Mouse (Mus musculus): Measurements from ENCODE around the gene Nek8. TPM values are rescaled to one million over a fixed set of nuclear protein-coding genes. Genes with fewer than 3 reads are reported as not detected.

Gene Nek8
- polyA plus RNA-seq, 2 experiments: 7.4 to 10.6 TPM

DNA sequence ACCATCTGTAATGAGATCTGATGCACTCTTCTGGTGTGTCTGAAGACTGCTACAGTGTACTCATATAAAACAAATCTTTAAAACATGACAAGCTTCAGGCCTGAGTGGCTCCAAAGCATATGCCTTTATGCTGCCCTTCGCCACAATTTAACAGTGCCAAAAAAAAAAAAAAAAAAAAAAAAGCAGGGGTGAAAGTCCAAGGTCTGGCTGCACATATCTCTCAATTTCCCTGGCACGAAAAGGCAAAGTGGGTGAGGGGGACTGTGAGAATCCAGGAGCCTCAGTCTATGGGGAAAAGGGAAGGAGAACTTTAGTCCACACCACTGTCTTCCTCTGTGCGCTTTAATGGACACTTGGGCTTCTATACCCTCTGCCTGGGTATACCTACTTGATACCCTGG is 25.9 kb upstream of the Nek8 start:
- H3K36me3 ChIP-seq (replicated peaks; ENCODE audit: control insufficient read depth, insufficient read depth, low read depth): peaks cover 11% of the 10 kb centered on the region
- no peaks in the 10 kb centered on the region for H3K9me3 ChIP-seq (ENCODE audit: control insufficient read depth, low read length)
- H3K4me1 ChIP-seq (replicated peaks; ENCODE audit: control insufficient read depth in 2 of 2, insufficient read depth in 2 of 2, low read length in 1 of 2): no peaks in the 10 kb centered on the region
- WGBS (ENCODE audit: insufficient replicate concordance): 64% methylated on average over 3 of the region's 3 CpGs
- H3K27ac ChIP-seq: no peak overlapping the region
- TF ChIP-seq CTCF (IDR thresholded peaks at IDR 0.05; ENCODE audit: low read depth) (no peak), EP300 (IDR thresholded peaks at IDR 0.05; ENCODE audit: low read depth) (no peak)
- no peak for ATAC-seq (ENCODE audit: insufficient read depth)
- no peaks in the 10 kb centered on the region for H3K27me3 ChIP-seq (ENCODE audit: control insufficient read depth, insufficient read depth, low read length)
- H3K4me2 ChIP-seq (ENCODE audit: low read depth): no peak overlapping the region
- H3K9ac ChIP-seq (replicated peaks): no peak overlapping the region
- H3K4me3 ChIP-seq (ENCODE audit: insufficient read depth in 1 of 2, low read depth in 2 of 2, low read length in 2 of 2): no peak overlapping the region
- DNase-seq (ENCODE audit: low read depth in 3 of 3, low spot score in 3 of 3): no peak

GRCm38 (mm10) chr11:78195101-78195863 is 18.8 kb upstream of the Nek8 start:
- Histone ChIP-seq H3K4me2 (ENCODE audit: low read depth) (peak overlapping the region; percentile 75), H3K27ac (no peak overlapping the region), H3K4me1 (replicated peaks; ENCODE audit: control insufficient read depth in 2 of 2, insufficient read depth in 2 of 2, low read length in 1 of 2) (peaks cover 0 to 3% of the 10 kb centered on the region in 2 experiments; a peak in 2 of 4 replicates), H3K4me3 (ENCODE audit: insufficient read depth in 1 of 2, low read depth in 2 of 2, low read length in 2 of 2) (peak overlapping the region; percentile 56 to 88), H3K9ac (replicated peaks) (no peak overlapping the region), H3K9me3 (ENCODE audit: control insufficient read depth, low read length) (no peaks in the 10 kb centered on the region), H3K36me3 (replicated peaks; ENCODE audit: control insufficient read depth, insufficient read depth, low read depth) (no peaks in the 10 kb centered on the region), H3K27me3 (ENCODE audit: control insufficient read depth, insufficient read depth, low read length) (peaks cover 12% of the 10 kb centered on the region)
- 59% methylated on average over 23 of the region's 23 CpGs for WGBS (ENCODE audit: insufficient replicate concordance)
- ATAC-seq (ENCODE audit: insufficient read depth) (no peak), DNase-seq (ENCODE audit: low read depth in 3 of 3, low spot score in 3 of 3) (no peak)
- TF ChIP-seq EP300 (IDR thresholded peaks at IDR 0.05; ENCODE audit: low read depth) (no peak), CTCF (IDR thresholded peaks at IDR 0.05; ENCODE audit: low read depth) (no peak)

- Histone ChIP-seq H3K27ac (no peak overlapping the region), H3K4me3 (ENCODE audit: insufficient read depth in 1 of 2, low read depth in 2 of 2, low read length in 2 of 2) (peak overlapping the region; percentile 56 to 88), H3K4me2 (ENCODE audit: low read depth) (peak overlapping the region; percentile 75), H3K36me3 (replicated peaks; ENCODE audit: control insufficient read depth, insufficient read depth, low read depth) (no peaks in the 10 kb centered on the region), H3K4me1 (replicated peaks; ENCODE audit: control insufficient read depth in 2 of 2, insufficient read depth in 2 of 2, low read length in 1 of 2) (peaks cover 0 to 3% of the 10 kb centered on the region in 2 experiments; a peak in 2 of 4 replicates), H3K9me3 (ENCODE audit: control insufficient read depth, low read length) (no peaks in the 10 kb centered on the region), H3K27me3 (ENCODE audit: control insufficient read depth, insufficient read depth, low read length) (peaks cover 19% of the 10 kb centered on the region), H3K9ac (replicated peaks) (peak overlapping the region; percentile 23; the same call in 1 of the 2 replicates)
- 1% methylated on average over 30 of the region's 30 CpGs for WGBS (ENCODE audit: insufficient replicate concordance)
- ATAC-seq (ENCODE audit: insufficient read depth) (peak; percentile 82), DNase-seq (ENCODE audit: low read depth in 3 of 3, low spot score in 3 of 3) (peak in 2 of 3 experiments; percentile 60 to 67)
- TF ChIP-seq CTCF (IDR thresholded peaks at IDR 0.05; ENCODE audit: low read depth) (no peak), EP300 (IDR thresholded peaks at IDR 0.05; ENCODE audit: low read depth) (no peak)
Measured at GRCm38 (mm10) chr11:78194411-78195100, 18.1 kb upstream of the Nek8 start.

DNA sequence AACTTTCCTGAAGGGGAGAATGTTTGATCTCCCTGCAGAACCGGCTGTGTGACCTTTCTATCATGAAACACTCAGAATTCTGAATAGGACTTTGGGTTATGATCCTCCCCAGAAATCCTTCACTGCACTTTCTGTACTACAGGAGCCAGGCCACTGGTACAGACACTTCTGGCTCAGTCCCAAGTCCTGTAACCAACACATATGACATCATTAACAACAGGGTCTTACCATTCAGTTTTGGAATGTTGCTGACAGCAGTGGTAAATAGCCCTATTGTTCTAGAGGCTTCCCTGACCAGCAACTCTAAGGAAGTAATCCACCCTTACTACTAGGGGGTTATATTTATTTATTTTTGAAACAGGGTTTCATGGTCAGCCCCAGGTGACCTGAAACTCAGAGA is 16.6 kb upstream of the Nek8 start, which contains the start of gene Proca1:
Gene Proca1, plus strand, starts transcription at position 280 of the 400 bp plus-strand sequence.
- WGBS (ENCODE audit: insufficient replicate concordance): 77% methylated on average over 1 of the region's 1 CpGs

DNA sequence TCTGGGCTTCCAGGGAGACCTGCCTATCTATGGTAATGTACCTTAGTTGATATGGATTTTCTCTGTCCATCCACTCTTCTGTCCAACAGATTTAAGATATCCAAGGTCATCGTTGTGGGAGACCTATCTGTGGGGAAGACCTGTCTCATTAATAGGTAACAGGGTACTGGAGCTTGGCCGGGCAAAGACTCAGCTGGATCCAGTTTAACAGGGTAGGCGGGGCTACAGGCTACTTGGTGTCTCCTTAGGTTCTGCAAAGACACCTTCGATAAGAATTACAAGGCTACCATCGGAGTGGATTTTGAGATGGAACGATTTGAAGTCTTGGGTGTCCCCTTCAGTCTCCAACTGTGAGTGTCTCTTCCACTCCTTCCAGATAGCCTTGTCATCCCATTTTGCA is 13.6 kb upstream of the Nek8 start:
- Histone ChIP-seq H3K4me1 (replicated peaks; ENCODE audit: control insufficient read depth in 2 of 2, insufficient read depth in 2 of 2, low read length in 1 of 2) (peaks cover 0 to 2% of the 10 kb centered on the region in 2 experiments; a peak in 2 of 4 replicates), H3K9ac (replicated peaks) (no peak overlapping the region), H3K4me2 (ENCODE audit: low read depth) (no peak overlapping the region; the same call in 1 of the 2 replicates), H3K36me3 (replicated peaks; ENCODE audit: control insufficient read depth, insufficient read depth, low read depth) (no peaks in the 10 kb centered on the region), H3K27ac (no peak overlapping the region), H3K27me3 (ENCODE audit: control insufficient read depth, insufficient read depth, low read length) (peaks cover 49% of the 10 kb centered on the region), H3K9me3 (ENCODE audit: control insufficient read depth, low read length) (no peaks in the 10 kb centered on the region), H3K4me3 (ENCODE audit: insufficient read depth in 1 of 2, low read depth in 2 of 2, low read length in 2 of 2) (no peak overlapping the region)
- no peak for TF ChIP-seq CTCF (IDR thresholded peaks at IDR 0.05; ENCODE audit: low read depth)
- TF ChIP-seq EP300 (IDR thresholded peaks at IDR 0.05; ENCODE audit: low read depth): no peak
- ATAC-seq (ENCODE audit: insufficient read depth) (no peak), DNase-seq (ENCODE audit: low read depth in 3 of 3, low spot score in 3 of 3) (no peak)
- WGBS (ENCODE audit: insufficient replicate concordance): 59% methylated on average over 6 of the region's 6 CpGs

More for the DNA sequence above, 16.6 kb upstream of the Nek8 start, which contains the start of gene Proca1:
- H3K4me3 ChIP-seq (ENCODE audit: insufficient read depth in 1 of 2, low read depth in 2 of 2, low read length in 2 of 2): no peak within 1 kb of the TSS
- TF ChIP-seq CTCF (IDR thresholded peaks at IDR 0.05; ENCODE audit: low read depth) (no peak), EP300 (IDR thresholded peaks at IDR 0.05; ENCODE audit: low read depth) (no peak)
- DNase-seq (ENCODE audit: low read depth in 3 of 3, low spot score in 3 of 3) (no peak), ATAC-seq (ENCODE audit: insufficient read depth) (no peak)
- no peak within 1 kb of the TSS for H3K9ac ChIP-seq (replicated peaks)
- no peaks in the 10 kb centered on the region for H3K36me3 ChIP-seq (replicated peaks; ENCODE audit: control insufficient read depth, insufficient read depth, low read depth)
- H3K9me3 ChIP-seq (ENCODE audit: control insufficient read depth, low read length): no peaks in the 10 kb centered on the region
- peaks cover 0 to 3% of the 10 kb centered on the region in 2 experiments; a peak in 2 of 4 replicates for H3K4me1 ChIP-seq (replicated peaks; ENCODE audit: control insufficient read depth in 2 of 2, insufficient read depth in 2 of 2, low read length in 1 of 2)
- no peak within 1 kb of the TSS for H3K27ac ChIP-seq
- peak within 1 kb of the TSS; percentile 75 for H3K4me2 ChIP-seq (ENCODE audit: low read depth)
- H3K27me3 ChIP-seq (ENCODE audit: control insufficient read depth, insufficient read depth, low read length): peaks cover 33% of the 10 kb centered on the region

Data from liver, embryonic 14.5 days (tissue).